Mouse (Mus musculus) brown adipose tissue, adult 24 weeks (tissue): ENCODE measurements at regions not wholly inside any gene's neighbourhood (a gene's known extent, or its start where the extent isn't known, plus 50 kb on each side); places are given as distances from the start of the nearest gene placed in this dataset.
A peak's percentile ranks its signal among the peaks of the same experiment; 100 is the strongest.

ENCODE experiments used
- H3K27ac ChIP-seq: fragments of 200-500 bp; replicated peaks from 2 replicates; pipeline ENCODE4 v1.5.1; 2012; ENCODE audit warnings: low read depth, mild to moderate bottlenecking, low read length
- H3K4me1 ChIP-seq: fragments of 200-500 bp; 2 replicates; pipeline ENCODE4 v1.6.1; 2012; ENCODE audit warnings: low read length, mixed read lengths; ENCODE audit not compliant: control insufficient read depth, insufficient read depth, insufficient read length
- H3K4me3 ChIP-seq: fragments of 200-500 bp; 2 replicates; pipeline ENCODE4 v1.5.1; 2012; ENCODE audit warnings: low read depth, mild to moderate bottlenecking, low read length, moderate library complexity; ENCODE audit not compliant: insufficient read depth

DNA sequence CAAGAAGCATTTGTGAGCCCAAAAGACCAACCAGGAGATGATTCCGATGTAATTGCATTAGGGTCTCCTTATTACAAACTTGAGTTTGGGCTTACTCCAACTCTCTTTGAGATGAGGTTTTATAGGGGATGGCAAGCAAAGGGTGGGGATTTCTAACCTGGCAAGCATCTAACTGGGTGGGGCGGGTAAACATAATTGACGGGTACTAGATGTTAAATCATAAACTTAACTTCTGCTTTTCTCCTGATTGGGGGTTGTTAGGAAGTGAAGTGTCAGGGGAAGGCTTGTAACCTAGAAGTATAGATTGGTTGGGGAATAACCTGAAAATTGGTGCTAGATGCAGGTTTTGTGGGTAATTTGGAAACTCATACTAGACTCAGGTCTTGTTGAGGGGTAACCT, 287.2 kb downstream of the Aldoart1 start:
- no peaks in the 10 kb centered on the region for H3K4me1 ChIP-seq
- no peak overlapping the region for H3K27ac ChIP-seq

DNA sequence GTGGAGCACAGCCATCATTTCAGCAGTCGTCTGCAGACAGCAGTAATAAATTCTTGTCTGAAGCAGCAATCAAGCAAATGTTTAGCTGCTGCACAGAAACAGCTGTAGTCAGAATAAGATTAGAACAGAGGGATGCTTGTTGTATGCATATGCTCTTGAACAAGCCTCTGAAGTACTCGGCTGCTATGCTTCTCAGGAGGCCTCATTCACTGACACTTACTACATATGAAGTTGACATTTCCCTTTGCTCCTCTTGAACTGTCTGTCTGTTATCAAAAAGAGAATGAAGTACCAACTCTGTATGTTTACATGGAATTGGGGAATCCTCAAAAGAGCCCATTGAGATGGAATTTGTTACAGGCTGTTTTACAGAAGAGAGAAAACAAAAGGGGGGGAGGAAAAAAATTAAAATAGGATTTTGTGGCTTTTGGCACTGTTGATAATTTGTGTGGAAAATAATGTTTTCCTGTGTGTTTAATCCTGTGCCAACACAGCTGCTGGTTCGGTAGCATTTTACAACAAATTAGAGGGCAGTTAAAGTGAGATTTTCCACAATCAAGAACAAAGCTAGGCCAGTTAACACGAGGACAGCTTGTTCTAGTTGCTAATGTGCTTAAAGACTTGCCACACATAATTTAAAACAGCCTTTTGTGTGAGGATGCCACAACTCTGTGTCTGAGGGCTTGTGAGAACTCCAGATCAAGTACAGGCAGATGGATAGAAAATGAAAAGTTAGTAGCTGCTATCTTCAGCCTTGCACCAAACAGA, 289.3 kb downstream of the Aldoart1 start:
- Histone ChIP-seq H3K4me1 (no peaks in the 10 kb centered on the region), H3K4me3 (no peak overlapping the region), H3K27ac (no peak overlapping the region)

More for the DNA sequence above, 287.2 kb downstream of the Aldoart1 start:
- H3K4me3 ChIP-seq: no peak overlapping the region

DNA sequence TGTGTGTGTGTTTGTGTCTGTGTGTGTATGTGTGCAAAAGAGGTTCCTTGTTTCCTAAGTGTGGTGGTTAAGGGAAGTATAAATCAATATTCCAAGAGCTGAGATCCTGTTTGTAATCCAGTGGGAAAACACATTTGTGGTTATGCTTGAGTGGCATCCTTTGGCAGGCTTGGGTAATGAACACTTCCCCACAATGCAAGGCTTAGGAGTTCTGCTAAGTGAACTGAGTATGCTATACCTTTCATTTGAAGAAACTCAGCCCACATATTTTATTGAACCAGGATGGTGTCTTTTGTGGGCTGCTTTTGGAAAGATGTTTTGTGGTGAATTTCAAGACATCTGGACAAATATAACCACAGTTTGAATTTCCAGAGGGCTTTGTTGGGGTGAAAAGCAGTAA, 298.2 kb downstream of the Aldoart1 start:
- H3K4me3 ChIP-seq: no peak overlapping the region
- no peak overlapping the region for H3K27ac ChIP-seq
- no peaks in the 10 kb centered on the region for H3K4me1 ChIP-seq

DNA sequence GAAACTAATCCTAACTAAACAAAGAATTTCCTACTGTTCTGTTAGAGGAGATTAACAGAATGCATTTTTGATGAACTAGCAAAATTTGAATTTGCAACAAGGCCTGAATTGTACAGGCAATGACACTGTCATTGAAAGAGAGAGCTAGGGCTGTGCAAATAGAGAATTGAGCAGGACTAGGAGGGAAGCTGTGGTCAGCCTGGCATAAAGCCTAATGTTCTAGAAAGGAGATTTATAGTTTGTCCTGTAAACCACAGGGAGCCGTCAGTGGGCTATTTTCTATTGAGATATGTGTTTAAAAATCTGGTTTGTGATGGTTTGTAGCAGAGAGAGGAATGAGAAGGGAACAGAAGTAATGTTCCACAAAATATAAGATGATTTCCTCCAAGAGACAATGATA, 317.9 kb downstream of the Aldoart1 start:
- Histone ChIP-seq H3K27ac (no peak overlapping the region), H3K4me3 (no peak overlapping the region), H3K4me1 (no peaks in the 10 kb centered on the region)

DNA sequence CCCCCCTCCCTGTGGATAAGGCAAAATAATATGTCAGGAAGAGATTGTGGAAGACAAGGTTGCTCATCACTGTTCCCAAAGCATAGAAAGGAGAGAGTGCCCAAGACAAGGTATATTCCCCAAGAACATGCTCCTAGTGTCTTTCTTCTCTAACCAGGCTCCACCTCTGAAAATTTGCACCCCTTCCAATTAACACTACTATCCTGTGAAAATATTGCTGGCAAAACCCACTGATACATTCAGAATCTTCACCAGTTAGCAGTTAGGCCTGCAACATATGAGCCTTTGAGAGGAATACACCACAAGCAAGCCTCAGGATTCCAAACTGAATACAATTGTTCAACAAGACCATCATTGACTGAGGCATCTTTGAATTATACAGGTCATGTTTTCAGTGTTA, 323.9 kb upstream of the Tle1 start:
- H3K4me3 ChIP-seq: no peak overlapping the region
- no peaks in the 10 kb centered on the region for H3K4me1 ChIP-seq
- no peak overlapping the region for H3K27ac ChIP-seq

DNA sequence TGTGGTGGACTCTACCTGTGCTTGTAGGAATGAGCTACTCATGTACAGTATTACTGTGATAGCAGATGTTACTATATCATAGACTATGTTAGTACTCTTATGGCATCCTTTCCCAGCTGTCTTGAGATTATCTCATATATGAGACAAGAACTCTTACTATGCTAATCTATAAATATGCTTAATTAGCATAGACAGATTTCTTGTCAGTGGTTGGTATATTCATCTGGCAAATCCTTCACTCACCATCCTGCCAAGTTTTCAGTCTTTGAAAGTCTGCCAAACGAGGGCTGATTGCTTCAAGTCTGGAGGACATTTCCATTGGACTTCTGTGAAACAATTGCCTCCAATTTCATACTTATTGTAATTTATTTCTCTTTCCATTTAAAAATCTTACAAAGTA, 323.4 kb upstream of the Tle1 start:
- H3K27ac ChIP-seq: no peak overlapping the region

DNA sequence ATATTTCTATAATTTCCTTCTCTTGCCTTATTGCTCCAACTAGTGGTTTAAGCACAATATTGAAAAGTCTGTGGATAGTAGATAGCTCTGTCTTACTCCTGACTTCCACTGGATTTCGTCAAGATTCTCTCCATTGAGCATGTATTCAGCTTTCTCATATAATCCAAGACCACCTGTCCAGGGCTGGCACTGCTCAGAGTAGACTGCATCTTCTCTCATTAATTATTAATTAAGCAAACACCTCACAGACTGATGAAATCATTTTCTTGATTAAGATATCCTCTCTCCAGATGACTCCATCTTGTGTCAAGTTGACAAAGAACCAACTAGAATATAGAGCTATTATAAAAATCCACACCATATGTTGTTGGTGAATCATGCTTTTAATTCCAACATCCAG, 310.5 kb upstream of the Tle1 start:
- Histone ChIP-seq H3K4me3 (no peak overlapping the region), H3K27ac (no peak overlapping the region), H3K4me1 (no peaks in the 10 kb centered on the region)

More for the DNA sequence above, 323.4 kb upstream of the Tle1 start:
- Histone ChIP-seq H3K4me3 (no peak overlapping the region), H3K4me1 (no peaks in the 10 kb centered on the region)

DNA sequence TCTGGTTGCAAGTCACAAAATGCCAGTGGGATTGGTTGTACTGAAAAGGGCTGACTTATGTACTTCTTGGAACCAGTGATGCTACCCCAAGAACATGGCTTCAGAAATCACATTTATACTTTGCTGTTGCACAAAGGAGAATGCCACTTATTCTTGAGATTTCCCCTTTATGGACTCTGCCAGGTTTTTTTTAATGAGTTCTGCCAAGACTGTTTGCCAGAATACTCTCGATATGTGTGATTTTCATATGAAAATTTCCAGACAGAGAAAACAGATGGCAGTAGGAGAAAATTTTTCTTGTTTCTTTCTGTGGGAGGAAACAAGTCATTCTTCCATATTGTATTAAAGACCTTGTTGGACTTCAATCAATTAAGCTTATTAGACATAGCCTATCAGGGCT, 281.0 kb upstream of the Tle1 start:
- no peaks in the 10 kb centered on the region for H3K4me1 ChIP-seq

DNA sequence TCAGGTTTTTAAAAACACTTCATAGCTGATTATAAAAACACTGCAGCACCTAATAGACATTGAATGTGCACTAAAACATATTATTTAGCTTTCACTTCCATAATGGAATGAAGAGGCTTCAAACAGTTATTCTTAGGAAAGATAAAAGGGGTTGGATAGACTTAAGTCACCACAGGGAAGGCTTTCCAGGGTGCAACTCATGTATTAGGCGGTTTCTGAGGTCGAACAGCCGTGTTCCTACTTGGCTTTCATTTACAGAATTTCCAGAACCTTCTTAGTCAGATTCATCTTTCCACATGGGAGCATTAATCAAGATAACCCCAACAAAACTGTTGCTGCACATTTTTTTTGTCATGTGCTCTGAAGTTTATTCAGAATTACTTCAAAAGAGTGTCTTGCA, 279.8 kb upstream of the Tle1 start:
- Histone ChIP-seq H3K27ac (no peak overlapping the region), H3K4me3 (no peak overlapping the region), H3K4me1 (no peaks in the 10 kb centered on the region)

More for the DNA sequence above, 281.0 kb upstream of the Tle1 start:
- no peak overlapping the region for H3K4me3 ChIP-seq
- no peak overlapping the region for H3K27ac ChIP-seq

DNA sequence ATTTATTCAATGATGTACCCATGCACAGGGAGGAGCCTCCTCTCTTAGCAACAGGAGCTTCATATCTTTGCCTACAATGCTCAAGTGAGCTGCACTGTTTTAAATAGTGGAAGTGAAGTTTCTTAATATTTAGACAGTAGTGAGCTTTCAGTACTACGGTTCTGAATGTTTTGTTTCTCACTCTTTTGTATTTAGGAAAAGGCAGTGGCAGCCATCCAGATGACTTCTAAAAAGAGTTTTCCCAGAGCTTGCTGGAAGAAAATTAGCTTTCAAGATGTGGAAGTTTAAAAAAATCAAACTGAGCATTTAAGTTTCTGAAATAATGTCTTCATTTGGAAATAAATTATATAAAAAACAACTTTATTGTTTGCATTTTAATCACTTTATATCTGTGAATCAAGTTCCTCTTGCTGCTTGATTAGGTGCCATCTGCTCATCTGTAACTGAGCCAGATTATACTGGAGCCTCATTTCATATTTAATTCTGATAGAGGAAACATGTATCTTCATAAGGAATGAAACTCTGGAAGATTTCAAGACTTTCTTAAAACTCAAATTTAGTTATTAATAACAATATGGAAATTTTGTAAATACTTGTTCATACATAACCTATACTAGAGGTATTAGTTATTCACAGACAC, 268.6 kb upstream of the Tle1 start:
- H3K27ac ChIP-seq: no peak overlapping the region
- H3K4me3 ChIP-seq: no peak overlapping the region
- H3K4me1 ChIP-seq: no peaks in the 10 kb centered on the region

DNA sequence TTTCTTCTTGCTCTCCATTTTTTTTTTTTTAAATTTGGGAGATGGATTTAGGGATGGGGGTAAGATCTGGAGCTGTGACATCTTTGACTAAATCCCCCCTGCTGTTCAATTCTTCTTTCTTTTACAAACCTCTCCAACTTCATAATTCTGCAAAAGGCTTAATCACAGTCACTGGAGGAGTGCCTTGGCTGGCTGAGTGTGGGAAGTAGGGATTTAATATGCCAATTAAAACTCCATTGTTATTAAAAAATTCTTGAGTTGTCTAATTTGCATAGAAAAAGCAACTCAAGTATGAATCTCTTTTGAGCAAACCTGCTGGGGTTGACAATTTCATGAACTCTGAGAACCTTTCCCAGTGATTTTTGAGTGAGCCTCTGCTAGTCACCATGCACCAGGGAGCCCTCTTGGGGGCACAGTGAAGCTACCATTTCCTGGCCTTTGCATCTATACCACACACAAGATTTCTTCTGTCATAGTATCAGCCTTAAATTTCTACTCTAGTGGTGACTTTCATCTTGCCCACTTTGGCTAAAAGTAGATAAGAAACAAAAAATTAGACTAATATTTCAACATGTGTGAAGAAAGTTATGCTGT, 243.6 kb upstream of the Tle1 start:
- Histone ChIP-seq H3K4me3 (no peak overlapping the region), H3K27ac (no peak overlapping the region), H3K4me1 (no peaks in the 10 kb centered on the region)

DNA sequence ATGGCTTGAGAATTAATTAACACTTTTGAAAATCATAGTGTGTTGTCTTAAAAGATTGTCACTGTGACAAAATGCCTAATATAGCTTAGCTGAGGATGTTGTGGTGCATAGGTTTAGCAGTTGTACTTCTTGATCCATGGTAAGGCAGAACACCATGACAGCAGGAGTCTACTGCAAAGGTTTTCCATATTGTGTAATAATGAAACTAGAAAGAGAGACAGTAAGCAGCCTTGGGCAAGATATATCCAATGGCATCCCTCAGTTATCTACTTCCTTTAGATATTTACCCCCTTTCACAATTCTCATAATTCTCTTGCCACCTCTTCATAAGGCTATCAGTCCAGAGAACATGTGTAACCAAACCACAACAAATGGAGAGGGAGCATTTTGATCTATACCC, 236.6 kb upstream of the Tle1 start:
- no peaks in the 10 kb centered on the region for H3K4me1 ChIP-seq
- H3K27ac ChIP-seq: no peak overlapping the region
- H3K4me3 ChIP-seq: no peak overlapping the region

DNA sequence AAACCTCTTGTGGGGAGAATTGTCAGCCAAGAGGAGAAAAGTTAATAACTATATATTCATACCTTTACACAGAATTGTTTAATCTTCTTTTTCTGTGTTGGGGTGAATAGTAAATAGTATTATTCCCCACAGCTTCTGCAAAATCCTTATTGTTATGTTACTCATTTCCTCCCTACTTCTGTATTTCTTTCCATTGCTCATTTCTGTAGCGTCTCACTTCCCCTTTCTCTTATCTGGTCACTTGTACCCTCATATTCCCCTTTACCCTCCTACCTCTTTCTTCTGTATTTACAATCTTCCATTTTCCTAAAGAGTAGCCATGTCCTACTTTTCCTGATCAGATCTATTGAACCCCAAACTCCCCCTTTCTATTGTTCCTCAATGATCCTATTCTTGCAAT, 224.6 kb upstream of the Tle1 start:
- no peak overlapping the region for H3K4me3 ChIP-seq
- H3K4me1 ChIP-seq: no peaks in the 10 kb centered on the region
- H3K27ac ChIP-seq: 0 out of 2 replicates have a peak overlapping the region, but pooled peaks have one; percentile 17

DNA sequence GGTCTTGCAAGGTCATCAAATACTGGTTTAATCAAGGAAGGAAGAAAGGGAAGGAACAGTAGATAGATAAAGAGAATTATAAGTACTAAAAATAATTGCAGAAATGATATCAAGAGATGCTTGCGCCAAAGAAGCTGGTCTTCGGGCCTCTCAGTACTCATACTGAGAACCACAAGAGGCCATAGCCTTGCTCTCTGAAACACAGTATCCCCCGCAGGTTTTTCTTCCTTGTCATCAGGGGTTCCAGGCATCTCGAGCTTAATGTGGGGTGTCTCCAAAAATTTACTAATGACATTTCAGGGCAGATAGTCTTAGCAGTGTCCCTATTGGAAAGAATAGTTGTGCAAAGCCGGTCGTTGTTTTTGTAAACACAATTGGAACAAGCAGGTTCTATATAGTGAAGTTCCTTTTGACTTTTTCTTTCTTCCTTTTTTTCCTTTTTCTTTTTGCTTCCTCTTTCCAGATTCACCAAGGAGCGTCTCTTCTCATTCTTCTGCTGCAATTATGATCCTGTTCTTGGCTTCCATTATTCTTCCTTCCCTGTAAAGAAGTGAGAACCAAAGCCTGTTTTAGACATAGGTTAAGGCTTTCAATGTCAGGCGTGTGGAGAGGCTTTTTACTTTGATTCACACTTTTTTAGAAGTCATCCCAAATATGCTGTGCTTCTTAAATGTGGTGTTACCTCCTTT, 211.5 kb upstream of the Tle1 start:
- Histone ChIP-seq H3K4me3 (no peak overlapping the region), H3K27ac (no peak overlapping the region), H3K4me1 (no peaks in the 10 kb centered on the region)

DNA sequence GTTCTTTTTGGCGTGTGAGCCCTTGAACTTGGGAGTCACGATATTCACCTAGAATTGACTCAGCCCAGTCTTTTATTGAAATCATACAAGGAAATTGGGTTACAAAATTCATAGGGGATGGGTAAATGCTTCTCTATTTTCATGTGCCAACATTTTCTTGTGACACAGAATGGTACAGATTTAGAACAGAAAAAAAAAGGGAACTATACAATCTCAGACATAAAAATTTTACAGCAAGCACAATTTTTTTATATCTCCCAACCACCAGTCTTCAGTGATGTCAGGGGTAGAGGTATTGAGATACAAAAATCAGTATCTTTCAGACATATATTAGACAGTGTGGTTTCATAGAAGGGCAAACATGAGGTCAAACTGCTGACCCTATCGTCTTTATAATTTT, 210.6 kb upstream of the Tle1 start:
- no peaks in the 10 kb centered on the region for H3K4me1 ChIP-seq

More for the DNA sequence above, 210.6 kb upstream of the Tle1 start:
- H3K4me3 ChIP-seq: no peak overlapping the region
- peak overlapping the region; percentile 37 for H3K27ac ChIP-seq
